Mouse (Mus musculus) small intestine, adult 2 months (tissue): Measurements from ENCODE around the gene Fadd.

ENCODE experiments used
- CTCF ChIP-seq: fragments of 200-500 bp; IDR thresholded peaks from 2 replicates; pipeline ENCODE4 v1.5.1; 2012; ENCODE audit warnings: low read depth, mild to moderate bottlenecking, control low read depth, inconsistent platforms, low read length, moderate library complexity, mixed read lengths; ENCODE audit not compliant: insufficient replicate concordance, insufficient read length; ENCODE audit errors: extremely low read depth
- POLR2A ChIP-seq: fragments of 200-500 bp; IDR thresholded peaks from 2 replicates; pipeline ENCODE4 v1.6.1; 2012; ENCODE audit warnings: low read depth, mild to moderate bottlenecking, control low read depth, inconsistent platforms, low read length, moderate library complexity

- no peak for TF ChIP-seq POLR2A
- no peak for TF ChIP-seq CTCF
Measured at GRCm38 (mm10) chr7:144620721-144621681, 38.7 kb upstream of the Fadd start.
